Mouse (Mus musculus) adrenal gland, postnatal 10 days (tissue): Measurements from ENCODE around the gene Ugt1a10. TPM values are rescaled to one million over a fixed set of nuclear protein-coding genes. Genes with fewer than 3 reads are reported as not detected.

ENCODE experiments used
- DNase-seq: peaks from one replicate; pipeline ENCODE4 v3.0.0; 2021; ENCODE audit warnings: mixed read lengths
- total RNA-seq, 2 experiments: library from RNA; stranded (reverse); gene quantifications; 2 replicates each; pipeline ENCODE4 v1.2.3; 2021

Ugt1a10 gene
- total RNA-seq, 2 experiments from 2014 or later: 2.8 to 7.9 TPM

DNA sequence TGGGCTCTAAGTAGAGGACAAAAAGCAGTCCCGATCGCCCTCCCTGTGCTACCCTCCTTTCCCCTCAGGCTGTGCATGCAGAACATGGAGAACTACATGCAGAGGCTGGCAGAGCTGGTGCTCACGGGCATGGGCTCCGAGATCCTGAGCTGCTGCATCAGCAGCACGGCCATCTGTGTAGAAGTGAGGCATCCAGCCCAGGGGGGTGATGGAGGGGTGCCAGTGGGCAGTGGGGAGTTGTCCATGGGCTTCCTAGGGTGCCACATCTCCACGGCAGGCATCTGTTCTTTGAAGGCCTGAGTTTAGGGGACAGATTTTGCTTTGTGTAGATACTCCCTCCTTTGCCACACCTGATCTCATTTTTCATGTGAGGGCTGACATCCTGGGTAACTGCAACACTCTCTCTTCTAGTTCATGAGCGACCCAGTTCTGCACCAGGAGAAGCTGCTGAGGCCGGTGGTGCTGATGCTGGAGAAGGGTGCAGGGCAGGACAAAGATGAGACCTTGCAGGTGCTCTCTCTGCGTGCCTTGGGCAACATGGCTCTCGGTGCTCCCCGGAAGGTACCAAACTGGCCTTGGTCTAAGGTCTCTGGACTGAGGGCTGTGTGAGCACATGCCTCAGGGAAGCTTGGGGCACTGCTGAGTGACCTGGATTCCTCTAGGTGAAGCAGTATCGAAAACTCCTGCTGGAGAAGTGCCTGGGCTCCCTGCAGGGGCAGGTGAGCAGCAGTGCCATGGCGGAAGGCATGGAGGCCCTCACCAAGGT is 201.0 kb downstream of the Ugt1a10 start:
- DNase-seq: peak; percentile 36

DNA sequence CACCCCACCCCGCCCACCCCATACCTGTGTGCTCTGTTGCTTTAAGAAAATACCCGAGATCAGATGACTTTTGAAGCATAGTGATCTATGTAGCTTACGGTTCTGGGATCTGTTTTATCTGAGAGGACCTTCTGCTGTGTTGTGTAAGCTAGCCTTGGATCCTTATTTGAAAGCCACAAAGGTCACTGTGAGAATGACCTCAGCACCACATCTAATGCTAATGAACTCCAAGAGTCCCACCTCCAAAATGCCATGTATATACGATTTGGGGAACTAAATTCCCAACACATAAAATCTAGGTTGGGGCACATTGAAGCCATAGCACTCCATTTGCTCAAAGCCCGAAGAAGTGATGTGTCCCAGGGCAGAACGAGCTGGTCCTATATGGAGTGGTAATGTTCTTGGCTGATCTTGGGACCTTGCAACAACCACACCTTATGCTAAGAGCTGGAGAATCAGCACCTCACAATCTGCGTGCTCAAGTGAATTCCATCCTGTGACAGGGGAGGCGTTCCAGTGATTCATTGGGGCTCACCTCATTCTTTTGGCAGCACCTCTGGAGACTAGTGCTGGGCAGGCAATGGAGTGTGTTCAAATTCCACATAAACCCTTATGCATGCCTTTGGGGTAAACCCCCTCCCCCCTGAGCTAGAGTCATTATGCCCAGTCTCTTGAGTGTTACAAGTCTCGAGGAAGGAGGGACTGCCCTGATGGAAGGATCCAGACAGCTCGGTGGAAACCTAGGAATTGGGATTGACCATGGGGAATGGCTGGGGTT is 201.9 kb downstream of the Ugt1a10 start:
- DNase-seq: no peak

DNA sequence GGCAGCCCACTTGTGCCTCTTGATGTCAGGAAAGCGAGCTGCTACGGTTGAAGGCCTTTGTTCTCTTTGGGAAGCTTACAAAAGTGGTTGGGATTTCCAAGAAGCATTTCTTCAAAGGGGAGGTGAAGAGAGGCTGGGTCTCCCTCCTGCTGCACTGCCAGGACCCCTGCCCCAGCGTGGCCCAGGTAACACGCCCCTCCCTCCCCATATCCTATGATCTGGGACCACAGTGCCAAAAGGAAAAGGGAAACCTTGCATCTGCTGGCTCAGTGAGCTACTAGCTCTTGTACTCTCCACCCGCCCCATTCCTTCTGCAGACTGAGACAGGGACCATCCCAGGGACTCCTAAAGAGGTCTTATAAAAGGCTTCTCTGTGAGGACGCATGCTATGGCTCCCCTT is 202.5 kb downstream of the Ugt1a10 start:
- DNase-seq: no peak

DNA sequence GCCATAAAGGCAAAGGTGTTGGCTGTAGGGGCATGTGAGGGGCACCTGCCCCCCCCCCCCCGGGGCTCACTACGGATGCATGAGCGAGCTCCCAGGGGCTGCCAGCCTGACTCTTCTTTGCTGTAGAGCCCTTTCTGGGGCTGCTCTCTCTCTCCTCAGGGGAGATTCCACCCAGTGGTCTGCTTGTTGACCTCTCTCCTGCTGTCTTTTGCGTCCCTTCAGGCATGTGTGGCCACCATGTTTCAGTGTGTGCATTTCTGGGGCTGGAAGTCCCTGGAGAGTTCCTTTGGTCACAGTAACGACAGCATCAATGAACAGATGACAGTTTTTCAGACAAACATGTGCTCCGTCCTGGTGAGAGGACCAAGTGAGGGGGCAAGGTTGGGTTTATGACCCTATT is 203.2 kb downstream of the Ugt1a10 start:
- DNase-seq: no peak

DNA sequence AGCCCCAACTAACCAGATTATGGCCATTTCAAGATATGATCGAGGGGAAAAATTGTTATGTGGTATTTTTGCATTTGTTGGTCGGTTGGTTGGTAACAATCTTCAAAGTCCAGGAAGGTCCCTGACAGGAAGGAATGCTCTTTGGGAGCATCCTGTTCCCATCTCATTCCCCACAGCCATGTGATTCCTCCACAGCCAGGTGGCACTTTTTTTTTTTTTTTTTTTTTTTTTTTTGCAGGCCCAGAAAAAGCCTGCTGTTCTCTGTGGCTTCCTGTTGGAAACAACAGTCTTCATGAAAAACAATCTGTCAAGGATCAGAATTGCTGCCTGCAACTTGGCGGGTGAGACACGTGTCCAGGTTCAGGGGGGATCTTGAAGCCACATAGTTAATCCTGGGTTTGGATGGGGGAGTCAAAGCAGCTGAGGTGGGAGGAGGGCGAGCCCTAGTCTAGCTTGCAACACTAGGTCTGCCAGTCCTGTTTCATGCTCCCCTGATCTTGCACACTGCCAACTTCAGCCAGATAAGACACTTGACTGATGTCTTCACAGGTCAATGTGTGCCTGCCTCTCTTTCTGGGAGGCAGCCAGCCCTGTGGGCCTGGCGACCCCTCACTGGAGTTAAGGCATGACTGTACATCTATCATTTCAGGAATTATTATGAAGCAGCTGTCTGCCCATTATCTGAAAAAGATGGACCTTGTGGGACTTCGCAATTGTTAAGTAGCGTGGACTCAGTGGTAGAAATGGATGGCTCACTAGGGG is 203.9 kb downstream of the Ugt1a10 start:
- peak; percentile 60 for DNase-seq

DNA sequence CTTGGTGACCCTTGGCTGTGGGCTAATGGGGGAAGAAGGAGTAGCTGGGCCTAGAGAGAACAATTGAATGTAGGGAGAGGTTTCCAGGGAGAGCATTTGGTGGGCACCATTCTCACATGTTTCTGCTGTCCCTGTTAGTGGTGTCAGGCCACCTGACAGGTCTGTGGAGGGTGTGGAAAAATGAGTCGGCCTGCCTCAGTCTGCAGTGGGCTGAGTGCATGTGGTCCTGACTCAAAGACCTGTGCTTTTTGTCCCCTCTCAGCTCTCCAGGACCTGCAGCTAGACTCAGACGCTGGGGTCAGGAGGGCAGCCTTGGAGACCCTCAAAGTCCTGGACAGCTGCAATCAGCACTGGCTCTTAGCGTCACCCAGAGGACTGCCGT is 204.4 kb downstream of the Ugt1a10 start:
- DNase-seq: no peak

DNA sequence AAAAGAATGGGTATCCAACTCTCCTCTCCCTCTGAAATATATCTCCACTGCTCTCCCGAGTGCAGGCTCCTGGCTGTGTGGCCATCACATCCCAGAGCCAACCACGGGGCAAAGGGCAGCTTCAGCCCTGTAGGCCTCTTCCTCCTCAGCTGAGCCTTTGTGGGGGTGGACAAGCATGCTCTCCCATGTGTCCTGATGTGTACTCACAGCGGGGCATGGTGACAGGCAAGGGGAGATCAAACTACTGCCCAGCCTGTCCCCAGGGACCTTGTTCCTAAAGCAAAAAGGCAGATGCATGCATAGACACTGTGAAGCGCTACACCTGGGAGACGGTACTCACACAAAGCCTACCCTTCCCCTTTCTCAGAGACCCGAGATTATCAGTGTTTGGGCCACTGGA is 204.9 kb downstream of the Ugt1a10 start:
- DNase-seq: peak; percentile 80

DNA sequence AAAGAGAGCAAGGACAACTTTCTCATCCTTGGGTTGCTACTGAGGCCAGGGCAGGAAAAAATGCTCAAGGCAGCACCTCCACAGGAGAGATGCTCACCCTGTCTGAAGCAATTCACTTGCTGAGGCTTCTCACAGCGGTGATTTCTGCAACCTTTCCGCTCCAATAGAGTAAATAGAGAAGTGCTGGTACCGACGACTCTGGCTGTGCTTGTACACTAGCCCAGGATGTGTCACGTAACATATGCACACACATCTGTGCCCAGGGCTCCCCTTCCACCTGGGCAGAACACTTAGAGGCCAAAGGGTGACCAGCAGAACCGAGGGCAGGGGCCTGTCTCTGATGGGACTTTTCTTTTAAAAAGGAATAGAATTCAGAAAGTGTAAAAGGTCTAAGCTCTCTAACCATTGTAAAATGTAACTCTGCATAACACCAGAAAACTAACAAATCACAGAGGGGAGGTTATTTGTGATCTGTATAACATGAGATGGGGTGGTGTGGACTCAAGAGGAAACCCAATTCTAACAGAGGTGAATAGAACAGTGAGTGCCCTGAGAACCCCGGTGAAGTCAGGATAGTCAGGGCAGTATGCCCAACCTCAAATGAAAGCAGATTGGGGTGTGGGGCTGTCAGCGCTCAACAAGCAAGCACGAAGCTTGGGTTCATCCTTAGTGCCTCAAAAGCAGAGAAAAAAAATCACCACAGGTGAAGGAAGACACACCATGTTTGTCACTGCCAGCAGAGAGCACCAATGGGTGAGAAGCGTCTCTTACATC is 205.6 kb downstream of the Ugt1a10 start:
- no peak for DNase-seq

DNA sequence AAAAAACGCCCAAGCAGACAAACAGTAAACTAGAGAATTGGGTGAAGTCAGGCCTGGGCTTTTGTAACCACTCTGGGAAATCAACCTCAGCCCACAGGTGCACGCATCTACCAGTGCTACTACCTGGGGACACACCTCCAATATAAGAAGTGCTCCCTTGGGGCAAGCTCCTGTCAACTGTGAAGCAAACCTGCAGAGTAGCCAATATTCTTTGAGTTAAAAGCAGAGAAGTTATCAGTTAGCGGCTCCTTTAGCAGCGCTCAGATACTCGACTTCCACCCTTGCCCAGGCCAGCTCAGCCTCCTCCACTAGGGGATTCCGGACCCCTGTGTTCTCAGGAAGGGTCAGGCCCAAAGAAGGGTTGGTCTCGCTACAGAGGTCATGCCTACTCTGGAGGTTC is 206.5 kb downstream of the Ugt1a10 start:
- DNase-seq: no peak

DNA sequence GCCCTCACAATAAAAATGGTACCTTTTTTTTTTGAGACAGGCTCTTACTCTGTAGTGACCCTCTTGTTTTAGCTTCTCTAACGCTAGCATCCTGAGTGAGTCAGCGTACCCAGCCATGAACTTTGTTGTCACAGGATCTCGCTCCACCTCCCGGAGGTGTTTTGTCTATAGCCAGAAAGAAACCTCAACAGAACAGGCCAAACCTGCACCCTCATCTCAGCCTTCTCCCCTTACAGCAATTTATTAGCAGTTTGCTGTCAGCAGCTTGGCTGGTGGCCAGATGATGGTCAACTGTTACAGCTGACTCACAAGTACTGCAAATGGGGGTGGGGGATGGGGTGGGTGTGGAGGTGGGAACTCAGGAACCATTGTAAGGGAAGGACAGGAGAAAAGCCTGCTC is 207.1 kb downstream of the Ugt1a10 start:
- peak; percentile 90 for DNase-seq

DNA sequence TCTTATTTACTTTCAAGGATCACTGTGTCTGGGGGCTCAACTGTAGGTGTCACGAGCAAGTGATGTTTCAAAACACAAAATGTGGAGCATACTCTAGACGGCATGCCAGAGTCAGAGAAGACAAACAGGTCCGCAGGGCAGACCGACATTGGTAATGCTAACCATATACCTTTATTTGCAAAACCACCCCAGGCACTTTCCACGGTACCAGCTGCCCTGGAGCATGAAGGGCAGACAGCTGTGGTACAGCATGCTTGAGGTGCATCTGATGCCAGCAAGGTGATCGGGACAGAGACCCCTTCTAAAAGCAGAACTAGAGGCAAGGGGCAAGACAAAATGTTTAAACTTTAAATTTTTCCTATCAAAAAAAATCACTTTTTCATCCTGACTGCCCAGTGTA is 207.8 kb downstream of the Ugt1a10 start:
- DNase-seq: no peak

DNA sequence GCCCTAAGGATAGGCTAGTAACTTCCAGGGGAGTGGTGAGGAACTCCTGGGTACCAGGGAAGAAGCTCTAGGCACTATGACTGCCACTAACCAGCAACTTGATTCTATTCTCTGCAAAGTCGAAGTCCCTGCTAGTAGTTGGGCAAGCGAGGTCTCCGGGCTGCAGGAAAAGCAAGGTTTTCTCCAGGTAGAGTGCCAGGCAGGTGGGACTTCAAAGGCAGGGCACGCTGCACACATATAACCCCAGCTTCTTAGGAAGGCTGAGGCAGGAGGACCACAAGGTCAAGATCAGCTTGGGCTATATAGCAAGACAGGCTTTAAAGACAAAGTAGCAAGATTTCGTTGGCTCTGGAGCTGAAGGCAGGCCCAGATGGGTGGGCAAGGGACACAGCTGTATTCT is 208.6 kb downstream of the Ugt1a10 start:
- DNase-seq: no peak

DNA sequence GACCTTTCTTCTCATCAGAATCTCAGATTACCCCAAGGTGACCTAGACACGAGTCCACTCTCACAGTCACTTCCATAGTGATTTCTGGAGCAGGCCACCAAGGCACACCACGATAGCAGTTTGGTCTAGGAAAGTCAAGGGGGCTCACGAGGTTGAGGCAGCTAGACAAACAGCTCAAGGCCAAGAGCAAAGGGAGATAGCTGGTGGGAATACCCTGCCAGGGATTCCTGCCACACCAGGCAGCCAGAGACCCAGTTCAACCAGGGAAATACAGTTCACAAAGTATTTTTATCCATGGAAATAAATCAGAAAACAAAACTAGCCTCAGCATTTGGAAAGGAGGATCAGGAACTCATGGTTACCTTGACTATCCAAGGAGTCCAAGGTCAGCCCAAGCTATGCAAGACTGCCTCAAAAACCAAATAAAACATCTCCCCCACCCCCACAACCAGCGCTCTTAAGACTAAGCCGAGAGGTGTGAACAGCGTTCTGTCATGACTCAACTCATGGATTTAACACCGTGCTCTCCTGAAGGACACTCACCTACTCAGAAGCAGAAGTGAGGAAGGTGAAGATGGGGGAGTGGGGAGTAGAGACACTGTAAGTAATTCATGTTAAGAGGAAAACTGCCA is 209.2 kb downstream of the Ugt1a10 start:
- no peak for DNase-seq

DNA sequence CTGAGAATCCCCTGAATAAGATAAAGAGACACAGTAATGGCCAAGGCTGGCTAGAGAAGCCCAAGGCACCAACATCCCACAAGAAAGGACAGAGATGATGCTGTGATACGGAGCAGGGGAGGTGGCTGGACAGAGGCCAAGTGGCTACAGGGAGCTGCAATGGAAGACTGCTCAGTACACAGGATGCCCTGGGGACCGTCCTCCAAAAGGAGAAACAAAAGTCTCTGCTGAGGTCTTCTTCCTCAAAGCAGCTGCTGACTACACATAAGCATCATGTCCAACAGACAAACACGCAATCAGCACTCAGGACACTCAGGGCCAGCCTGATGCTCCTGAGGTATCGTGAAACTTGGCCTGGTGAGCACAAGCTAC is 209.7 kb downstream of the Ugt1a10 start:
- peak; percentile 75 for DNase-seq

DNA sequence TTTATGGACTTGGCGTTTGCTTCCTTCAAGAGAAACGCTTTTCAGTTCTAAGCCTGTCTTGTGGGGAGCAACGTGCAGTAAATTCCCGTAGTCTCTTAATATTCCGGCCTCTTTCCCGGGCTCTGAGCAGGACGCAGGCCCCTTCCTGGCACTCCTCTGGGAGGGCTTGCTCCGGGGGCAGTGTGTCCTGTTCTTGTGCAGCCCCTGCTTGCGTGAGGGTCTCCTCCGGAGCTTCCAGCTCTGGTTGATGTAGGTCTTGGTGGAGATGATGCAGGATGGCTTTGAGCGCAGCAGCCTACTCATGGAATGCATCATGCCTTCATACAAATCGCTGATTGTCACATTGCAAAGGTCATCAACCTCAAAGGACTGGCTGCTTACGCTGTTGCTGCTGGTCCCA is 210.9 kb downstream of the Ugt1a10 start:
- peak; percentile 15 for DNase-seq

DNA sequence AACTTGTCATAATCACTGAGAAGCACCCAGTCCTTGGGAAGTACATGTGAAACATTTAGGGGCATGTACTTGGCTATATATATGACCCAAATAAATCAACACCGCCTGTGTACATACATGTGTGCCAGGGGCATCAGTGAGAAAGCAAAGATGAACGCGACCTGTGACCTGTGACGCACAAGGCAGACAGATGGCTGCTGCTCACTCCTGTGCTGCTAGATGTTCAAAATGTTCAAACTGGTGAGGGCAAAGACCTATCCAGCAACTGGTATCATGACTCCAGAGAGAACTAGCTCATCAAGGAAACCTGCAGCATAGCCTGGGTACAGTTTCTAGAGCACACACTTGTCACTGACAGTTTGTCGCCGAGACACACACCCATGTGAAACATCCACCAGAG is 212.3 kb downstream of the Ugt1a10 start:
- DNase-seq: peak; percentile 12

DNA sequence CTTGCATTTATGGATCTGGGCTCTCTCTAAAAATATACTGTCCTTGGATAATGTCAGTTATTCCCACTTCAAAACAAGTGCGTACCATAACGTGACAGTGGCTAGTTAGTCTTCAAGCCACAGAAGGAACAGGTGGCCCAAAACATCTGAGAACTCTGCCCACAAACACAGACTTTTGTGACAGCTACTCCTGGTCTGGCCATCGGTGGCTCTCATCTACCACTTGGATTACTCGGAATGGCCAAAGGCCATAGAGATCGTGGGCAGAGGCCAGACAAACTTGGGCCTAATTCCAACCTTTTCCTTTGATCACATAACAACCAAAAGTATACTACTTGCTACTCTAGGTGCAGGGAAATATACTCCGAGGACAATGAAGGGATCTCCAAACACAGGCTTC is 212.9 kb downstream of the Ugt1a10 start:
- peak; percentile 31 for DNase-seq
